Mouse (Mus musculus) ovary, postnatal 10 days (tissue): Measurements from ENCODE around the gene Dmrt3.

Experiments
- DNase-seq: peaks from one replicate; pipeline ENCODE4 v3.0.0; 2022; ENCODE audit warnings: low spot score

Gene Dmrt3

GRCm38 (mm10) chr19:25622291-25623251 is 12.5 kb downstream of the Dmrt3 start:
- DNase-seq: no peak

DNA sequence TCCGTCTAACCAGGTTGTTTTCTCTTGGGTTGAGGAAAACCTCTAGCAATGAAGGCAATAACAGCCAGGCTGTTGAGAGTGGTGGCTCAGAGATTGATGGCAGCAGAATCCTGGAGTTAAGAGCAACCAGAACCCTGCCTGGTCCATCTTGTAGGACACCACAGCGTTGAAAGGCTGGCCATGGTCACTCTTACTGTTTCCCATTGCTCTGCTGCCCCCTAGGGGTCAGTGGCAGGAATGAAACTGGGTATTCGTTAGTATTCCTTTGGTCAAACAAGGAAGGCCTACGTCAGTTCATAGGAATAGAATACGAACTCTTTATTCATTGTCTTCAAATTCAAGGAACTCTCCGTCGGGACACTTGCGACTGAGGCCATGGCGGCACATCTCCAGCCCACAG is 18.4 kb downstream of the Dmrt3 start:
- DNase-seq: no peak

DNA sequence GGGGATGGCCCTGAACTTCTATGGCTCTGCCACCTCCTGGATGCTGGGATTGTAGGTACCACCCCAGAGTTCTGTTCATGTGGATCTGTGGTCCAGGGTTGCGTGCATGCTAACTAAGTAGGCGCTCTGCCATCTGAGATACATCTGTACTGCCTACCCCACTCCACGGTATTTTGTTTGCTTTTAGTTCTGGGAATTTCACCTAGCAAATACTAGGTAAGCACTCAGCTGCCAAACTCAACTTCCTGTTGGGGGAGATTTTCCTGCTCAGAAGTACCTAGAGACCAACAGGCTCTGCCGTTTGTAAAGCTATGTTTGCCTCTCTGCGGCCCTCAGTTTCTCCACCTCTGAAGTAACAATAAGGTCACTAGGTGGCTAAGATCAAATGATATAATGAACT is 25.0 kb downstream of the Dmrt3 start:
- no peak for DNase-seq

- DNase-seq: peak; percentile 33
These were observed 25.6 kb downstream of the Dmrt3 start for GRCm38 (mm10) chr19:25635622-25636244.

DNA sequence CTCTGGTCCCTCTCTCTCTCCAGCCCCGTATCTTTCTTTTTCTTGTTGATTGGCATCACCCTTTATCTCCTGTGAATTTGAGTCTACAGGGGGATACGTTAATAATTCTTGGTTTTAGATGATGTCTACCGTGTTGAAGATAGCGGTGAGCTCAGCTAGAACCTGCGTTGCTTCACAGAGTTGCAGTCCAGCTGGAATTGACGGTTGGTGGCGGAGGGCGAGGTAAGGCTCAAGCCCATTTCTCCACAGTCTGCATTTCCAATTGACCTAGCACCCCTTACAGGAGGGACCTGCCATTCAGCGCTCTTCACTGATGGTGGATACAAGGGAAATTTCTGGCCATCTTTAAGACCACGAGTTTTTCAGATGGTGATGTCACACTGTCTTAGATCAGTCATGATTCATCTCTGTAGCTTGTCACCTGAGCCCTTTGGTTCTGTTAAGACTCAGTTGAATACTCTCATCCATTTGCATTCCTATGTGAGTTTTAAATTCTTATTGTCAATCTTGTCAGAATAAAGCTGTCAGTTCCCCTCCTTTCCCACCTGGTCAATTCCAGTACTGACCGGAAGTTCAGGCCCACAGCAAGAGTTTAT is 28.8 kb downstream of the Dmrt3 start:
- no peak for DNase-seq

DNA sequence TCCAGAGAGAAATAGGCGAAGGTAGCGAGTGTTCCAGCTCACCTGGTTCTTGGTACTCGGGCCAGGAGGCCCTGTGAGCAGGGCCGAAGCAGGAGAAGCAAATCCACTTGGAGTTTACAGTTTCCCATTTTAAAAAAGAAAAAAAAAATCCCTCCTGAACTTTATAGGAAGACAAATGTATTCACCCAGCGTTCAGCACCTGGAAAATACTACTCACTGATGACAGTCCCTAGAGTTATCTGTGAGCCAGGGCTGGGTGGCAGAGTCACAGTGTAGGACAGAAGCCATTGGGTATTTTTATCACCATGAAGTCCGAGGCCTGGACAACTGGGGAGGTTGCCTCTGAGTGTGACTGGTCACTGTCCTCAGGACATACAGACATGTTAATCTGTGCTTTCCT is 31.7 kb downstream of the Dmrt3 start:
- no peak for DNase-seq

- no peak for DNase-seq
These were observed 37.0 kb downstream of the Dmrt3 start for GRCm38 (mm10) chr19:25647136-25647535.

DNA sequence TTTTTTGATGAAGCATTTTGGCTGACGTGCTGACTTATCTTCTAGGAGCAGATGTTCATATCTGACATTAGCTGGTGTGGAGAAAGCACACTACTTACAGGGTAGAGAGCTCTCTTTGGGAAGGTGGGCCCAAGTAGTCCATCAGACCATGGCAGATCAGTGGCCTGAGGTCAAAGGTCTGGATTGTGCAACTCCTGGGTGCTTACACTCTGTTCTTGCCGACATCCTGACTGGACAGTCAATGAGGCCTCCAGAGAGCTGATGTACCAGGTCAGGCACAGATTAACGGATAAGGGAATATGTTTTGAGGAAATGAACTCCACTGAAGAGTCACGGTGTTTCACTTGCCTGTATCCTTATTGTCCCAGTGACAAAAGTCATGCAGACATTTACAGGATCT is 38.6 kb downstream of the Dmrt3 start:
- DNase-seq: no peak

- DNase-seq: no peak
These were observed 40.4 kb downstream of the Dmrt3 start for GRCm38 (mm10) chr19:25650474-25650873.

DNA sequence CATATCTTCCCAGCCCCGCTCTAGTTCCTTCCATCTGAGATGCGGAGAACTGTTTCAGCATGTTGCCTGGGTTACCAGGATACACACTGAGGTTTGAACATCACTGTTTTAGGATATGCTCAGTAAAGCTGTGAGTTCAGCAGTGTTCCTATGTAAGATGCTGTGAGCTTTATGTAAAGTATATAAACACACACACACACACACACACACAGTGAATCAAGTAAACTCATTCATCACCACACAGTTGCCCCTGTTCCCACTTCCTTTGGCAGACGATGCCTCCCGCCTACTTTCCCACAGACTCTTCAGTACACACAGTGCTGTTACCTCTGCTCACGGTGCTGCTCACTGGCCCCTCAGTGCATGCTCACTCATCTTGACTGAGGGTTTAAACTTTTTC is 42.5 kb downstream of the Dmrt3 start:
- DNase-seq: no peak

DNA sequence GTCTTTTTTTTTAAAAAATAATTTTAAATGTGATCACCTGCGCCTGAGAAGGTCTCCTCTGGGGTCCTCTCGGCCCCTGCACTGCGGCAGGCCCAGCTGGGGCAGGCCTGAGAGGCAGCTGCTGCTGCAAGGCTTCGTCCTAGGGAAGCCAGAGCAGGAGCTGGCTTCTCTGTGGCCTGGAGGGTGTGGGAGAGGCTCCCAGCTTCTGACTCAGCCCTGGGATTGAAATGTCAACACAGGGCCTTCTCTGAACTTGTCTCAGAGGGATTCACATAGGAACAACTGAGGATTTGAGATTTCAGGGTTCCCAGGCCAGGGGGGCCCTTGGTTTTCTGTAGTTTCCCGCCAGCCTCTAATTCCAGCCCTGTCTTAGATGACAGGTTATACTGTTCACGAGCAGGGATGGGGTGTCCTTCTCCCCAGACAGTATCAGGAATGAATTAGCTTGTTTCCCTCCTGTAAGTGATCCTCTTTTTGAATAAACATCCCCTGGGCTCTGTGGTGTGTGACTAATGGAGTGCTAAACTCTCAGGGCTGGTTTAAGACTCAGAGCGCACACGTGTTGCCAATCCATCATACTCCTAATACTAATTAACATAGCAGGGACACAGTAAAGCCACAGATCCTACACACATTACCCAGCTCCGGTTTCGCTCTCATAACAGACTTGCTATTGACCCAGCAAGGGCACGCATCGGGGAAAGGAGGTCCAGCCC is 44.1 kb downstream of the Dmrt3 start:
- no peak for DNase-seq

DNA sequence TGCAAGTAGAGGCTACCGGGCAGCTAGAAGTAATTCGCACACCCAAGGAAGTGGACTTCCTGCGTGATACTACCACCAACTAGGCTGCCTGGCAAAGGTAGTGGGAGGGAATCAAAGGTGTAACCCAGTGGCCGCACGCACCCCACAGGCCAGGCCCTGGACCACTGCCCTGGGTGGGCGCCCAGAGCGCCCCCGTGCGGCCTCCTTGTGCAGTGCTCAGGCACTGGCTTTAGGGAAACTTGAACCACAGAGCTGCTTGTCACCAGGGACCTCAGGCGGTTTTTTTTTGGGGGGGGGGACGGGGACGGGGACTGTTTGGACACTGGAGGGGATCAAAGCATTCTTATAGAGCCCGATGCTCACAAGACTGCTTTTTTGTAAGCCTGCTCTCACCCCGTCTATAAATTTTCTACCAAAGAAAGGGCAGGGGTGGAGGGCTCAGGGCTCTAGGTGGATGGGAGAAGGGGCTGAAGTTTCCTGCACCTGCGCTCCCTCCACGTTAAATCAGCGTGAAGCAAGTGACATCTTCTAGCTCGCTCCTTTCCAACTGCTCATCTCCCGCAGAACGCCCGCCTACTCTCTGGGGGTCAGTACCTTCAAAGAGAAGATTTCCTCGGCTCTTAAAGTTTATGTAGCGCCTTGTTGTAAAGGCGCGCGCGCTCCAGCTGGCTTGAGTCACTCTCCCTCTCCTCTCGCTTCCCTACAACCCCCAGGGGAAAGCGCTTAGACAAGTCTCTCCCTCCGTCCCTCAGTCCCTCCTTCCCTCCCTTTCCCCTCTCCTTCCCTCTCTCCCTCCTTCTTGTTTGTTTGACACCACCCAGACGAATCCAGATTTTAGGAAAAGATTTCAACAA is 55.6 kb downstream of the Dmrt3 start:
- no peak for DNase-seq

DNA sequence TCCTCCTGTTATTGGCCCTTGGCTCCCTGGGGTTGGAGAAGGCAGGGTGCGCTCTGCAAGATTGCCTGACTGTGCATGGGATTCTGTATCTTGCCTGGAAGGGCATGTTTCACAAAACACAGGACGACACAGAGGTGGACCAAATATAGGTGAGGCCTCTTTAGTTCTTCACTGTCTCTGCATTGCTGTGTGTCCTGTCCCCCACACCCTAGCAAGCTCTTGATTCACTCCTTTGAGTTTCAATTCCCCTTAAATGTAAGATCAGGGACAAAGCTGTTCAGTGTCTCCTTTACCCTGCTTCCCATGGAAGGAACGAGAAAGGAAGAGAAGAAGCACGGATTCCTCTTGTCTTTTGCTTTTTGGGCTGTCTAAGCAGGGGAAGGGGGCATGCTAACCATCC is 57.7 kb downstream of the Dmrt3 start:
- no peak for DNase-seq

DNA sequence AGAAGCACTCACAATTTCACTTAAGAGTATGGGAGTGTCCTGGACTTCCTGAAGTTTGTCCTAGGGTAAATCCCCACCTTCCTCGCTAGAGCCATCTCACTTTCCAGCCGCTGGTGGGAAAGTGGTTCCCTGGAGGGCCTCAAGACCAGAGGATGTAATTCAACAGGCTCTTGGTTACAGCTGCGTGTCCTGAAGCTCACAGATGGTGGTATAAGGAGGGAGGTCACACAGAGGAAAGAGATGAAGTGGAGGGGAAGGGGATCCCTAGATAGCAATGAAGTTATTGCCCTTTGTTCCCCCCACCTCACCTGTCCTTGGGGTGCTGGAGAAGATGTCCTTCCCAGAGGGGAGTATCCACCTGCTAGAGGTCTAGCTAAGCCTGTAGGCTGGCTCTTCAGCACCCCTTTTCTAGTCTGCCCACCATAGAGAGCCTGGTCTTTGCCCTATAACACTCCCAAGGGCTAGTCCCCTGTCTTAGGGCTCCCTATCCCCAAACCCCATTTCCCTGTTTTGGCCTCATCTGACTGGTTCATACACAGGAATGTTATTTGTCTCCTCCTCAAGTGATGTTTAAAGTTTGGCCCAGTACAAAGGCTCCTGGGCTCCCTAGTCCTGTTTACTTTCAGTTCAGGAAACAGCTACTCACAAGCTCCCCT is 59.6 kb downstream of the Dmrt3 start:
- no peak for DNase-seq

DNA sequence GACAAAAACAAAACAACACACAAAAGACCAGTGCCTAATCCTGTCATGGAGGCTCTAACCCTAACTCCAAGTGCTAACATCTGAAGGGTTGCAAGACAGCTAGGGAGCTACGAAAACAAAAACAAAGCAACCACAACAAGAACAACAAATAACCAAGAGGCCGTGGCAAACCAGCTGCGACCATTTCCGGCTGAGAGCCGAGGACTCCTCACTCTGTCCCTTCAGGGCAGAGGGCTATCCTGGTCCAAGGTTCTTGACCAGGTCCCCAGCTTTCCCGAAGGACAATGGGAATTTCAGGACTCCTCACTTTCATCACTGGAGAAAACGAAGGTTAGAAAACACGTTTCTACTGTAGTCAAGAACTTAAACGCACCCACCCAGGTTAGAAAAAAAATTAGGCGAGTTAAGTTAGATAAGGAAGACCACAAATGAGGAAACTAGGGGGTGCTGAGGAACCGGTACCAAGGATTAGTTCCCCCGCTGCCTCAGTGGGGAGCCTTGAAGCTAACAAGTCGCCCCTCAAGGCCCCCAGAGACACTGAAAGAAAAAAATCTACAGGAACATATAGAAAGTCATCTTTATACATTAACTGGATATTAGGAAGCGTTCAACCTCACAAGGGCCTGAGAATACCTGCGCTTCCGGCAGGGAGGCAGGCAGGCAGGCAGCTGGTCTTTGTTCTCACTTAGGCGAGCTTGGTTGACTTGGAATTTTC is 60.6 kb downstream of the Dmrt3 start:
- no peak for DNase-seq

DNA sequence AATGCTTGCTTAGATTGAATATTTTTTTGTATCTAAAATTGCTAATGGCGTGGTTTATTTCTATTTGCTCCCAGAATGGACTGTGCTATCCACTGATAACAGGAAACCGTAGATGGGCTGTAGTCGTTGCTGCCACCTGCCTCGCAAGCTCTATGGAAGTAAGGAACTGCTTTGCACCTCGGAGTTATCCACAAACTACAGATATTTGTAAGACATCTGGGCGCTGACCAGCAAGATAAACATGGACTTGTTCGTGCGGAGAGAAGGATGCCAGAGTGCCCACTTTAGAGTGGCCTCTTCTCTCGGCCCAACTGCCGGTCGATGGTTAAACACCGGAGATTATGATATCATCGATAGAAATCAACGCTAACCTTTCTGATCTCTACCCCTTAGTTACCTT is 61.6 kb downstream of the Dmrt3 start:
- no peak for DNase-seq

GRCm38 (mm10) chr19:25672101-25672950 is 62.2 kb downstream of the Dmrt3 start, which contains the start of gene Dmrt2:
Gene Dmrt2, plus strand, starts transcription at chr19:25672411.
- peak; percentile 54 for DNase-seq
